Mouse (Mus musculus) monocyte, adult 2 months (primary cell): ENCODE measurements around the gene Lgals2.

Source experiments
- DNase-seq, 2 experiments: peaks; one replicate each; pipeline ENCODE4 v3.0.0; 2022; ENCODE audit warnings: low spot score in 2 of 2, low read depth in 1 of 2

The Lgals2 gene

DNA sequence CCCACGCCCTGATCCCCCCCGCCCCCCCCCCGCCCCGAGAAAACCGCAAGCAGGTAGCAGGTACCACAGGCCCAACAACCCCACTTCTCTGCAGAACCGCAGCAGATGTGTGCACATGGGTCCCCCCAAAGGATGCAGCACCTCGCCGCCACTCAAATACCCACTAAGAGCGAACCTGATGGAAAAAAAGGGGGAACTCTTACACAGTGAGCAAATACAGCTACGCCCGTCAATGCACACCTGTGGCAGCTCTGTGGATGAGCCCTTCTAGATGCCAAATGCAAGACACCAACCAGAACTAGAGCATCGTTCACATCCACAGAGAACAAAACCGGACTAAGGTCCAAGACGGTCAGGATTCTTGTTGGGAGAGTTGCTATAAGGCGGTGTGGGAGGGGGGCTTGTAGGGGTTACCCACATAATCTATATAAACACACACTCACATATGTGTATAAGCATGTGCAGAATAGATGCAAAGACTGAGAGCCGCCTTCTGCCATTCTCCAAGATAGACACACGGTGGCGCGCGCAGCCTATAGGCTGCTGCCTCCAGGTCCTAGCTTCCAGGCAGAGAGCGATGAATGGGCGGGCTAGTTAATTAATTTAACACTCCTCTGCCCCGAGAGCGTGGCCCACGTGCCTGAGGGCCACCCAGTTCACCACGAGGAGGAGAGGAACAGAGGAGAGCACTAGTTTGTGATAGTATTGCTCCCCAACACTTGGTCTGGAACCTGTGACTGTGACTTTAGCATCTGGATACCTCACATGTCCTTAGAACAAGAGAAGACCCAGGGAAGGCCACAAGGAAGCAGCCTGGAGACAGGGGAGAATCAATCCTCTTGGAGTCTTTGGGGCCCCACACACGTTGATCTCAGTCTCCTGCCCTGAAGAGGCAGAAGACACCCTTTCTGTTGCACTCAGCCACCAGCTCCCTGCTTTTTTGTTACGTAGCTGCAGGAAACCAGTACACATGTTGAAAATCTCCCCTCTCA is 28.8 kb downstream of the Lgals2 start:
- peak in 1 of 2 experiments; percentile 38 for DNase-seq

DNA sequence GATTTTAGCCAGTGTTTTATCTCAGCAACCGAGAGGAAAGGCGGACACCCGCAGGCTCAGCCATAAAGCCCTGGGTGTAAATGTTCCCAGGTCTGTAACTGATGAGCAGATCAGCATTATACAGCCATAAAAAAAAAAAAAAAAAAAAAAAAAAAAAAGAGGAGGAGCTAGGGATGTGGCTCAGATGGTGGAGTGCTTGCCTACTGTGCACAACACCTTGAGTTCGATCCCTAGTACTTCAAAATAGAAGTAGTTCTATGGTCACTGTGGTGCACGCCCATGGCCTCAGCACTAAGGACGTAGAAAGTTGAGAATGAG is 39.3 kb downstream of the Lgals2 start:
- no peak for DNase-seq

DNA sequence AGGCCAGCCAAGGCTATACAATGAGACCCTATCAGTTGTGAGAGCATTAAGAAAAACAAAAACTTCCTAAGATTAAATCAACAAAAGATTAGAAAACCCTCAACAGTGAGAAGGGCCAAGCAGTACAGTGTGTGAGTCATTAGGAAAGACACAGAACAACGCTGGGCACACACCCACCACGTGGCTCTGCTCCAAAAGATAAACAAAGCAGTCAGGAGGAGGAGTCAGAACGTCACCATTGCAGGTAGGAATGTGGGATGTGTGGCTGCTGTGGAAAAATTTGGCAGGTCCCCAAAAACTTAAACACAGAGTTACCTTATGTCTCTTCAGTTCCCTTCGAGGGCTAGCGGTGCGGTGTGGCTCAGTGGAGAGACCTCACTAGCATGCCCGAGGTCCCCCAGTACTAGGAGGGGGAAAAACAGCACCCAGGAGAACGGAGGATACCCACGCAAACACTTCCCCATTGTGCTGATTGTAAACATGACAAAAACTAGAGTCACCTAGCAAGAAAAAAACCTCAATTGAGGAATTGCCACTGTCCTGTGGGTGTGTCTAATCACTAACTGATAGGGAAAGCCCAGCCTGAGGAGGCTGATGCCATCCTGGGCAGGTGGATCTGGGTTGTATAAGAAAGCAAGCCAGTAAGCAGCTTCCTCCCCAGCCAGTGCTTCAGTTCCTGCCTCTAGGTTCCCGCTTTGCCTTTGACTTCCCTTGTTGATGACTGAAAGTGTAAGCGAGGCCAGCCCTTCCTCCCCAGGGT is 39.8 kb downstream of the Lgals2 start:
- peak in 1 of 2 experiments; percentile 45 for DNase-seq

DNA sequence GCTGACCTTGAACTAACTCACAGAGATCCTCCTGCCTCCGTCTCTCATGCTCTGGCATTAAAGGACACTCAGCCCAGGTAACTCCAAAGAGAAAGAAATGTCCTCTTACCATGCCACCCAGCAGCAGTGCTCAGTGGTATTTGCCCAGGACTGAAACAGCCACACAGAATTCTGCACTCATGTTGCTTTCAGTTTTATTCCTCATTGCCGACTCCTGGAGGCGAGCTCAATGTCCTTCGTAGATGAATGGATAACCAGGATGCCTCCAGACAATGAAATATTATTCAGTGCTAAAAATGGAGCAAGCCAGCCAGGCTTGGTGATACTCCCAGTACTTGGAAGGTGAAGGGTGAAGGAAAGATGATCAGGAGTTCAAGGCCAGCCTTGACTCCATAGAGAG is 41.7 kb downstream of the Lgals2 start:
- DNase-seq = no peak

DNA sequence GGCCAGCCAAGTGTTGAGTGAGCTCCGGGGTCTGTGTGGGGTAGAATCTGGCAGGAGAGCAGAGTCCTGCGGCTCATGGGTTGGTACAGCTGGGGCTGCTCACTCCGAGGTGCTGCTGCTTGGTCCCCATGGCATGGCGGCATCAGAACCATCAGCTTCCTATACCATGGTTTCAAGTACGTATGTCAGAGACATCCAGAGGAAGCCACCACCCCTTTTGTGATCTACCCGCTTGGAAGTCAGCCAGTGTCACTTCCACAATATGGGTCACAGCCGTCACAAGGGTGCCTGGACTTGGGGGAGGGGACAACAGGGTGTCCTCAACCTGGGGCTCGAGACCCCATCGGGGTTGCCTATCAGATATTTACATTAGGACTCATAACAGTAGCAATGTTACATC is 45.2 kb downstream of the Lgals2 start:
- DNase-seq = peak; percentile 58 to 71

DNA sequence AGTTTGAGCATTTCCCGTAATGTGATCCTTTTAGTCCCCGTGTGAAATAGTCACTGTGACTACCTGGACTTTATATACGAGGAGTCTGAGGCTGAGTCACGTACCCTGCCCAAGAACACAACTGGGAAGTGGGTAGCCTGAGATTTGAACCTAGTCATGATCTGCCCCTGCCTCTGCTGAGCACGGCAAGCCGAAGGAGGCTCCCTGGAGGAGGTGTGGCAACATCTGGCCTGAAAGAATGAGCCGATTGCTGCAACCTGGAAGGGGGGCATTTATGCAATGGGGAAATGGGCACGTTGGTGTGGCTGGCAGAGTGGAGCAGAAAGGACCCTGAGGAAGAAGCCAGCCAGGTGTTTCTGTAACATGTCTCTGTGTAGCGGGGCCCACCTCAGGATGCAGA is 45.6 kb downstream of the Lgals2 start:
- no peak for DNase-seq

DNA sequence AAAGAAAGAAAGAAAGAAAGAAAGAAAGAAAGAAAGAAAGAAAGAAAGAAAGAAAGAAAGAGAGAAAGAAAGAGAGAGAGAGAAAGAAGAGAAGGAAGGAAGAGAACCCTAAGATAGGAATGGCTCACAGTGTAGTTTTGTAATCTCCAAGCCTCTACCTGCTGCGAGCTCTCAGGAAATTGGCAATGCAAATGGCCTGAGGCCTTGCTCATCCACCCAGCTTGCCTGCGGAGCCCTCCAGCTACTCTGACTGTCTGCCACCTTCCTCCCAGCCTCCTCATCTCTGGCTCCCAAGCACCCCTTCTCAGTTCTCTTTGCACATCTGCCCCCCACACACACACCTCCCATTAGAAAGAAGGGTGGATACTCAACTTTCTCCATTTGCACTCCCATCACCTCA is 46.3 kb downstream of the Lgals2 start:
- no peak for DNase-seq

DNA sequence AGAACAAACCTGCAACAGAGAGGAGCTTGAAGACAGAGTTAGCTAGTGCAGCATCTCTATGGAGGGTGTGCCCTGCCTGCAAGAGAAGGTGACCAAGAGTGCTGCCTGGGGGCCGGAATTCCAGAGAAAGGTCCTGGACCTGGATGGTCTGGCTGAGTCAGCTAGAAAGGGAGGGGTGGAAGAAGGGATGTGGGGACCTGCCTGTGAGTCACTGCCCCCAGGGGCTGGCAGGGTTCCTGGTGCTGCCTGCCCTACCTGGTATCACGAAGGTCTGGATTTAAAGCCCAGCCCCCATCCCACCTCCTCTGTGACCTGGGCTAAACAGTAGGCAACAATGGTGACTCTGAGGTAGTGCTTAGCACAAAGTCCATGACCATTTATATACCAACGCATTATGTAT is 48.2 kb downstream of the Lgals2 start:
- no peak for DNase-seq

DNA sequence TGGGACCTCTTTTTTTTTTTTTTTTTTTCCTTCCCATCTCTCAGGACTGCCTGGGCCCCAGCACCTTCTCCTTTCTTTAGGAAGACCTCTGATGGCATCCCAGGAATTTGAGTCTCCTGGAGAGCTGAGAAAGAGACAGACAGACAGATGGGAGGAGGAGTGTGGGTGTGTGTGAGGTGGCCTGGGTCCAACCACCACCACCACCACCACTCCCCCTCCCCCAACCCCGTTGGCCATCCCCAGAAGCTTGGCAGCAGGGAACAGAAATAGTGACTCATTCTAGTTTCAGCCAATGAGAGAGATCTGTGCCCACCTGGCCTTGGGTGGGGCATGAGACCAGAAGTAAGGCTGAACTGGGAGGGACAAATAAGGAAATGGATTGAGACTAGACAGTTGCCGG is 48.7 kb downstream of the Lgals2 start:
- no peak for DNase-seq

DNA sequence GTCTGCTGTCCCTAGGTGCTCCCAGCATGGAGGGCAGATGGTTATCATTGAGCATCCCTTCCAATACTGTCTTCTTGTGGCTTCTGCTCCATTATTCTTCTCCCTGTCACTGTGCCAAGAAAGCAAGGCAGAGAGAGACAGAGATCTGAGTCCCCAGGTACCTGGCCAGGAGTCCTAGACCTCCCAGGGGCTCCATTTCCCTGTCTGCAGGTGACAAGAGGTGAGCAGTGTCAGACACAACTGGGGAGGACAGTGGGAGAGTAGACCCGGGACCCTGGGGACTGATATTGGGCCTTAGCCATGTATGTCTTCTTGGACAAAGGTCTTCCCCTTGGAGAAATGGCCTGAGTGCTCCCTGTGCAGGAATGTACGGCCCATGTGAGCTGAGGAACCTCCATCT is 50.0 kb downstream of the Lgals2 start:
- DNase-seq = no peak

DNA sequence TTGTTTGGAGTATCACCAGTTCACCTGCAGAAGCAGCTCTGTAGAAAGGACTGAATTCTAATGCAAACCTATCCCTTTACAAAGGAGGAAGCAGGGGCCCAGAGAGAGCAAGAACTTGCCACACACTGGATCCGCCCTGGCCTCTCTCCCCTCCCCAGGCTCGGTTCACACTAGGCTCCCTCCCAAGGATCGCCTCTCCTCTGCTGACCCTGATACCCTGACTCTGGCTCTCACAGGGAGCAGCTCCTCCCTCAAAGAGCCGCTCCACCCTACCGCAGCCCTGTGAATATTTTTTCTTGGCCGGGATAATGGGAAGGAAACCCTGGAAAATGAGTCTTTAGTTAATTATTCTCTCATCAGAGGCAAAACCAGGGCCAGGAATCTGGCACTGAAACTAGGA is 51.0 kb downstream of the Lgals2 start:
- DNase-seq = no peak

DNA sequence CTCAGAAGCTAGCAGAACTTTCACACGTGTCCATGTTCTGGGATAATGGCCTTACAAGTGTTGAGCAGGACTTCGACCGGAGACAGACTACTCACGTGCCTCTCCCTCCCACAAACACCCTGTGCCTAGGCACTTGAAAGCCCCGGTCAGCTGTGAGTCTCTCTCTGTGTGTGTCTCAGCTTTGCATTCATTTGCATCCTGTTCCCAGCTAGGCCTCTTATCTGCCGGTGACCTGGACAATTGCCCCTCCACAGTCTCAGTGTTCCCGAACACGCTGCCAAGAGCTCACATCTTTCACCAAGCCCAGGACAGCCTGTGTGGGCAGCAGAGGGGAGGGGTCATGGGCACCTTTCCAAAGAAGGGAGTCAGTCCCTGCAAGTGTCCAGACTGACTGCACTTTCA is 51.8 kb downstream of the Lgals2 start:
- no peak for DNase-seq

DNA sequence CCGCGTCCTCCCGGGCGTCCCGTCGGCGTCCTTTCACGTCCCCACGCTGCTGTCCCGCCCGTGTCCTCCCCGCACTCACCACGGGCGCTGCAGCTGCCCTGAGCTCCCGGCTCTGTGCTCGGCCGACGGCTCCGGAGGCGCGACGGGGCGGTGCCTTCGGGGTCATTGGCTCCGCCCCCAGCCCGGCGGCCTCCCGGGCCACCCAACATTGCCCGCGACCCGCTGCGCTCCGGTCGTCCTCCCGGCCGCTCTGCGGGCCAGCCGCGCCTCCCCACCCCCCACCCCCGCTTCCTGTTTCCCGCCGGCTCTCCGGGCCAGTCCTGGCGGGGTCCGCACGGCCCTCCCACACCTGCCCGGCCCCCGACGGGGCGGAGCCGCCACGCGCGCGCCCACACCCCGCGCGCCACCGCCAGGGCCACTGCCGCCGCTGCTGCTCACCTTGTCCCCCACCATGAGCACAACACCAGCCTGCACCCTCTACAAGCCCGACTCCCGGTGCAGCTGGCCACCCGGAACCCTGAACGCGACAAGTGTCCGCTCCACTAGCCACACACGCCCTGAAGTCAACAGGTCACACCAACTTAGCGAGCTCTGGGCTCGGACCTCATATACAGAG is 52.4 kb downstream of the Lgals2 start, which contains the start of gene Card10:
Card10 (minus strand) TSS at position 267 of the 616 bp plus-strand sequence.
- no peak for DNase-seq

DNA sequence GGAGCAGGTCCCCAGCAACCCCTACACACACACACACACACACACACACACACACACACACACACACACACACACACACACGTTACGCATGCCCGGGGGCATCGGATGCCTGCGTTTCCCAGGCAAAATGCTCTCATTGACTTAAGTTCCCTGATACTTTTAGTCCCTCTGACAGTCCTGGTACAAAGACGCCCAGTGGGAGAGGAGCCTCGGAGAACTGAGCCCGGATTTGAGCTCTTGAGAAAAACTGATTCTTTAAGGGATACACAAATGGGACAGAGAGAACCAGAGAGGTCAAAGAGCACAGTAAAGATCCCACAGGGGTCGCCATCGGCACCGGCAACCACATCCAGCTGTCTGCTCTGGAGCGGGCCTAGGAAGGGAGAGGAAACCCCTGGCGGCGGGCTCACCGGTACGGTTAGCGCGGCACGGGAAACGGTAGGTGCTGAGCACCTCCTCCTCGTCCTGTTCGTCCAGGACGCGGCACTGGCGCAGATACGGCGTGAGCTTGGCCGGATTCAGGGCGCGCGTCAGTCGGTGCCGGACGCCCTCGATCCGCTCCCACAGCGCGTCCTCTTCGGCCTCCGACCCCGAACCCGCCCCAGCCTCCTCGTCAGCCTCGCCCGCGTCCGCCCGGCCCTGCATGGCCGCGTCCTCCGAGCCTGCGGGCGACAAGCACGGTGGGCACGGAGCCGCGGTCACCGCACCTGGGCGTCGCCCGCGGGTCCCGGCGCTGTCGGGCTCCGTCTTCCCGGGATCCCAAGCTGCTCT is 53.2 kb downstream of the Lgals2 start:
- no peak for DNase-seq

DNA sequence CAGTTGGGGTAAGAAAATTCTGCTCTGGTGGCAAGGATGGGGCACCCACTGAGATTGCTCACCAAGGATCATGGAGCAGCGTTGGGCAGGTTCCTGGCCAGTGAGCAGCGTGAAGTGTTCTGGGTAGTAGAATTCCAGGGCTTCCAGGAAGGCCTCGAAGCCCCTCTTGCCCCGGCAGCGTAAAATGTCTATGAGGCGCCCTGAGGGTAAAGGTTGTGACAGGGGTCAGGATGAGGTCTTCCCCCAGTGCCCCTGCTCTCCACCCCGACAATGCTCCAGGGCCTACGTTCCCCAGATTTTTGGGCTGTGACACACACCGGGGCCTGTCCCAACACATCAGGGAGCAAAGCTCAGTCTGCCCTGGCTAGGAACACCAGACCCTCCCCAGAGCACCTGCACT is 53.8 kb downstream of the Lgals2 start:
- no peak for DNase-seq
